Mouse (Mus musculus) spleen, postnatal 10 days (tissue): Measurements from ENCODE around the gene Slc9a6.

Experiments used
- DNase-seq, 2 experiments: peaks; one replicate each; pipeline ENCODE4 v3.0.0; 2021 to 2022; ENCODE audit warnings: low spot score in 2 of 2

Gene Slc9a6

GRCm38 (mm10) chrX:56665226-56665973, 55.8 kb downstream of the Slc9a6 start:
- DNase-seq = no peak

GRCm38 (mm10) chrX:56667296-56667695, 57.7 kb downstream of the Slc9a6 start:
- no peak for DNase-seq

DNA sequence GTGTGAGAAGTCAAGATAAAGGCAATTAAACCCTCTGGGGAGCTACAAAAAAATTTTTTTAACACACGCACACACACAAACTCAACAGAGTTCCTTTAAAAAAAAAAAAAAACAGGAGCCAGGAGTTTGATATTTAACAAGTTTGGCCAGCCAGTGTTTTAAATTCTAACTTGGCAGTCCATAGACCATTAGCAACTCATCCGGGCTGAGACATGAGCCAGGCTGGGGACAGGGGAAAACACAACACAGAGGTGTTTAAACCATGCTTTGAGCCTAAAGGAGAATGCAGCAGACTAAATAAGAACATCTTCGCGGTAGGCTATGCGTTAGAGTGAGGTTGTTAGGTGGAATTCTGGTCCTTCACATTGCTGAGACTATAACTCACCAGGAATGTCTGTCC, 58.5 kb downstream of the Slc9a6 start:
- DNase-seq = no peak

DNA sequence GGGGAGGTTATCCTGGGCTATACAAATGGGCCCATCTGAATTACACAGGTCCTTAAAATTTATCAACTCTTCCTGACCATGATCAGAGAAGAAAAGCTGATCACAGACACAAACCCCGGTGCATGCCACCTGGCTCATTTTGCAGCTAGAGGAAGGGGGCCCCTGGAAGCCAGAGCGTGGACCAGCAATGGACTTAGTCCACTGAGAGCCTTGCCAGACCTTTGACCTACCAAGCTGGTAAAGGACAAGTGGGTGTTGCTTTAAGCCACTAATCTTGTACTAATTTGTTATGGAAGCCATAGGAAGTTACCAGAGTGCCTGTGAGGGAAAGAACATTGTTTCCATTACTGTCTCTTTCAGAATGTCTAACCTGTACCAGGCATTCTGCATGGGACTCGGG, 58.9 kb downstream of the Slc9a6 start:
- no peak for DNase-seq

DNA sequence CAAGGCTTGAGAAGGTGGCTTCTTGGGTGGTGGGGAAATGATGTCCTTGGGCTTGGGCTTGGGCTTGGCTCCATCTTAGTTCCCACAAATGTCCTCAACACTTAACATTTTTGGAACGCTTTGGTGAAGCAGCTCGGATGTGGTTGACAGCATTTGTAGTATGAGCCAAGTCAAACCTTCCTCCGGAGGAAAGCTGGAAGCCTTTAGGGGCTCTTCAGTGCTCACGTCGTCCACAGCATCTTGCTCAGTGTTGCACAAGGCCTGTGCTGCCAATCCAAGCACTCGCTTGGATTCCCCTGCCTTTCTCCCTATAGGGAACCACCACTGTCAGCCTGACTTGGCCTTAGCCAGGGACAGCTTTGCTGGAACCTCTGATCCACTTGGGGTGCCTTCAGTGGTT, 66.0 kb downstream of the Slc9a6 start:
- no peak for DNase-seq

DNA sequence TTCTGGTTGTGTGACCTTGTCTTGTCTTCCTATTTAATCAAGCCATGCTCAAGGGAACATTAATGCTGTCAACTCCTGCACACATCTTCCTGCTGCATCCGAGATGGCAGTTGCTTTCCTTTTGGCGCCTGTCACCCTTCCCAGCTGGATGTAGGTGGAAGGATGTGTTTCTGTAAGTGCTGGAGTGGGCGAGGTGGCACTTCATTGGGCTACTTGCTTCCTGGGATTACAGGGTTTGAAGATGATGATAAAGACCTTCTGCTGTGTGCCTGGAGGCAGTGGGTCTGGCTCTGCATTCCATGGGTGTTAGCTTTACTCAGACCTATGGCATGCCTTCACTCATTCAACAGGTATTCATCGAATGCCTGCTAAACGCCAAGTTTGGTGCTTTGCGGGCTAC, 68.2 kb downstream of the Slc9a6 start:
- no peak for DNase-seq

DNA sequence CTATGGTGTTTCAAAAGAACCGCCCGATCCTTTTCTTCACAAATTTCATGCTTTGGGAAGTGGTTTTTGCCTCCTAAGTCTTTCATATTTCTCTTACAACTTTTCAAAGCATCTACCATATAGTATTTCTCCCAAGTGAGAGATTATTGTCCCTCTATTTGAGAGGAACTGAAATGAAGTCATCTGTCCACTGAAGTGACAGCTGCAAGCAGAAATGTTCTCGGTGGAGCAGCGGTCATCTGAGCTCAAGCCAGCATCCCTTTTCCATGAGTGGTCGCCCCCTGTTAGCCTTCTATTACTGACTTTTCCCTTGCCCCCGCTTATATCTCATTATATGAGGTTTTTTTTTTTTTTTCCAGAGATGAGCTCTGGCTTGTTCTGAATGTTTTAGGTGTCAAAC, 69.5 kb downstream of the Slc9a6 start:
- DNase-seq = no peak

- DNase-seq = no peak
These were observed 72.7 kb downstream of the Slc9a6 start for GRCm38 (mm10) chrX:56682156-56682720.

DNA sequence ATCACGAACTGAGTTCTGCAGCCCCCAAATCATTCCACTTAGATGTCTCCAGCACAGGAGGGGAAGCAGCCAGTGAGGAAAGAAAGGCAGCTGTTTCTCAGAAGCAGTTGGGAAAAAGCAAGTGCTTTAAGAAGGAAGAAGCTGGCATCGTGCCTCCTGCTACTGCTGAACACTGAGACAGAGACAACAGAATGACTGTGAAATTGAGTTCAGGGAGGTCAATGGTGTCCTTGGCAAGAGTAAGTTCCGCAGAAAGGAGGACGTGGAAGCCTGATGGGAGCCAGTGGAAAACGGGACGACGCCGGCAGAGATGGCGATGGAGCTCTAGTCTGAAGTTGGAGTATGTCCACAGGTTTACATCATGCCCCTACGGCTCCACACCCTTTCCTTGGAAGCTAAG, 74.0 kb downstream of the Slc9a6 start:
- no peak for DNase-seq

GRCm38 (mm10) chrX:56692554-56692953, 83.0 kb downstream of the Slc9a6 start:
- no peak for DNase-seq

DNA sequence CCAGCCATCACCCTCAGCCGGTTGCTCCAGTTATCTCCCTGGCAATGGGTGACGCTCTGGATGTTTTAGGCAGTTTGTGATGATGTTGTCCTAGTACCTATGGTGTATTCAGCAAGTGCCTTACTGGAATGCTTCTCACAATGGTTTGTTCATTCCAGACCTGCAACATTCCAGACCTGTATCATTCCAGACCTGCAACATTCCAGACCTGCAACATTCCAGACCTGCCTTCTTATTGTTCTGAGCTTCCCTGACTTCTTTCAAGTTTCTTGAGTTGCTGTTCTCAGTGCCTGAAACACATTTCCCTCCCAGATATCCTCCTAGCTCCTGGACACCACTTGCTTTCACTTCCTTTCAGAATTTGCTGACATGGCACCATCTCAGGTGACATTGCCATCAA, 85.0 kb downstream of the Slc9a6 start:
- no peak for DNase-seq

DNA sequence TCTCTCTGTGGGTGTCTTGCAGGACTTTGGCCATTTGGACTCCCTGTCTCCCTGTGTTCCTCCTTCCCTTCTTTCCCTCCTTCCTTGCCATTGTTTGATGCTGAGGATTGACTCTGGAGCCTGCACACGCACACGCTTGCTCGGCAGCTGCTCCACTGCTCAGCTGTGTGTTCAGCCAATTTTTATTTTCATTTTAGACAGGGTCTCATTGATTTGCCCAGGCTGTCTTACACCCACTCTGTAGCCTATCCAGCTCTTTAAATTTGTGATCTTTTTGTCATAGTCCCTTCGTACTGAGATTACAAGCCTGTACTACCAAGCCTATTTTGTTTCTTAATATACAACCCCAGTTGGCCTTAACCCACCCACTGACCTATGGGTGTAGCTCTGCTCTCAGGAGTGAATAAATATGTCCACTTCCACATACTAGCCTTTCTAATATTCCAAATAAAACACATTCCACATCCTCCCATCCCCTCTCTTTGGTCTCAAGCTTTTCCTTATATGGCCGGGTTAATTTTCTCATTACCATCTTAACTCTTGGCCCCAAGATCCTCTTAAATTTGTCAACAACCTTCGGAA, 87.7 kb downstream of the Slc9a6 start:
- DNase-seq = no peak

- no peak for DNase-seq
These were observed 88.3 kb downstream of the Slc9a6 start for GRCm38 (mm10) chrX:56697886-56698285.

- no peak for DNase-seq
These were observed 91.7 kb downstream of the Slc9a6 start for GRCm38 (mm10) chrX:56701261-56701660.

DNA sequence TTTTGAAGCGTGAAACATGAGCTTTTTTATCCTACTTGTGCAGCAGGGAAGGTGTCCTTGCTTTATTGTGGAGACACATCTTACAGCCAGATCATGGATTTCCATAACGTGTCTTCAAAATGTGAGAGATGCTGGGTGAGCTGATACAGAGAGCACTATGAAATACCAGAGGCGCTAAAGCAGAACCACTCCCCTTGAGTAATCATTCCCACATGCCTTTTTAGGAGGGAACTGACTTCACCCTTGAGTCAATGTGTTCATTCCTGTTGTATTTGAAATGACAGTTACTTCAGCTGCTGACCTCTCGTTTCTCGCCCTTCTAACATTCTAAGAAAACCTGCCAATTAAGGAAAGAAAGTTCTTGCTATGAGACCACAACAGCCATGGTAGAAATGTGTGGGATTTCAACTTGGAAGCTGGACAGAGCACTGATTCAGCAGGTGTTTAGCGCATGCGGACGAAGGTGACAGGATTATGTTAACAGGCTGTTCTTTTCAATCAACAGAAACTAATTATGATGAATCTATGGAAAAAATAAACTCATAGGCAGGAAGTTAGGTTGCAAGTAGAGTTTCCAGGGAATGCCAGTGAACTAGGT, 94.5 kb downstream of the Slc9a6 start:
- DNase-seq = no peak

DNA sequence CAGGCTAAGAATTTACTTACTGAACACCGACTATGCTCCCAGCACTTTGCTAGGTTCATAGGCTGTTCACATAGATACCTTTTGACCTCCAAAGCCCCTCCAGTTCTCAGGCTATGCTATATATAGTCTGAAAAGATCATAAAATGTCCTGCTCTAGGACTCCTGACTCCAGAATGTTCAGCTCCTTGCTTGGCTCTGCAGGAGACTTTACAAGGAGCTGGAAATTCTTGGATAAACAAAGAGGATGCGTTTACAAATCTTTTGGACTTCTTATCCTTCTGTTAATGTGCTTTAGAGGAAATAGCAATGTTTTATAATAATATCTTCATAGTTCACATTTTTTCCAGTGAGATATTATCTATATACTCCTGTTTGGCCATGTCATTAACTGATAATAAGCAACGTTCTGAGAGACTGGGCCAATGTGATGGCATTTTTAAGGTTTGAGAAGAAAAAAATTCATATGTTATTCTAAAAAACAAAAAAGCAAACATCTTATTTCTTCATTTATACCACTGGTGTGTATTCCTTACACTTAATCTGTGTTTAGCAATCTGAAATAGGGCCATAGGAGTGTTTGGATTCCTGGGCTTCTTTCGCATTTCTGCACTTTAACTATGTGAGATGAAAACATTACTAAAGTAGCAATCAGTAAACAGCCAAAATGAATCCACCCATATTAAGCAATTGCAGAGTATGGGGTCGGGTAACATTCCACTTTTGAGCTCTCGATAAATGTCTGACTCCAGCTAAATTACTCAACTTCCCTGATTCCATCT, 99.2 kb downstream of the Slc9a6 start:
- no peak for DNase-seq

GRCm38 (mm10) chrX:56710522-56710921, 101.0 kb downstream of the Slc9a6 start:
- DNase-seq = no peak

GRCm38 (mm10) chrX:56712666-56713065, 103.1 kb downstream of the Slc9a6 start:
- DNase-seq = no peak
